Mouse (Mus musculus): ENCODE data around the gene Zmynd19. TPM values are rescaled to one million over a fixed set of nuclear protein-coding genes. Genes with fewer than 3 reads are reported as not detected.
"Not testable (repeated sequence)": the region's sequence is repeated elsewhere in the genome, so short reads cannot be mapped to it uniquely, and the experiment has no call there.

Zmynd19 gene
- polyA plus RNA-seq, 1 experiment: 22.6 TPM

DNA sequence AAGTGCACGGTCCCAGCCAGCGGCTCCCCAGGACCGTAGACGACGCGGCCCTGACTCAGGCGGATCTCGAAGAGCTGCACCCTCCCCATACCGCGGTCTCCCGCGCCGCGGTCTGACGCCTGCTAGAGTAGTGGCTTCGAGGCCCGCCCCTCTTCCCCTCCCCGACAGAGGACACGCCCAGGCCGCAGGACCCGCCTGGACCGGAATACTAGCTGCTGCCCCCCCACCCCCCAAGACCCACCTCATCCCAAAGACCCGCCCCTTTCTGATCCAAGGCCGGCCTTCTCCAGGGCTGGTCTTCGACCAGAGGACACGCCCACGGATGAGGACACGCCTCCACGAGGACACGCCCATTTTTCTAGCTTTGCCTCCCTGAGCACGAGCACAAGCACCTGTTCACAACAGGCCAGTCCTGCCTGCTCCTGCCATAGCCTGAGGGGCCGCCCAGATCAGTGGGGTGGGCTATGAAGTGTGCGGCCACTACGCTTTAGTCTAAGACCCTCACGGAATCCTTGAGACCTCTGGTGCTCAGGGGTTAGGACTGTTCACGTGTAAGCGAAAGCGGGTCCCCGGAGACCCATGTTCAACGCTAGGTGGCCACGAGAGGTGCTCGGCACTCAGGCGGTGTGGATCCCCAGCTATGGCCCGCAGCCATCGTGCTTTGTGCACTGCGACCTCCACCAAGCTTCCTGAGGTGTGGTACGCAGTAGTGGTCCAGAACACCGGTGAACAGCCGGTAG lies 14.4 kb upstream of the Zmynd19 start, which contains the start of gene Arrdc1:
Arrdc1 (minus strand) TSS at position 196 of the 740 bp plus-strand sequence.
- DNase-seq (ENCODE audit: extremely low spot score in 1 of 2, low spot score in 1 of 2): peak; percentile 80 to 85

DNA sequence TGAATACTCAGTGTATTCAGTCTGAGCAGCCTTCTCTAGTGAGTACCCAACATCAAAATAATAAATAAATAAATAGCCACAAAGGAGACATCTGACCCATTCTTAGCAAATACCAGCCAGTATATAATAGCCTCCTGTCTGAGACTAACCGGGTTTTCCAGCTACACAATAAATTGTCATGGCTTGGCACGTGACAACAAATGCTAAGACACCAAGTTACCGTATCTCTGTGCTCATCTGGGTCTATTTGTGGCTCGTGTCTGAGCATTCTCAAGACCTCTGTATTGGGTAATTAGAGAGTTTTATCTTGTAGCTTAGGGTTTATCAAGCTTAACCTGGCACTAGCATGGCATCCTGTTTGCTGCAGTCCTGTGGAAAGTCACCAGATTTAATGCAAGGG lies 7.5 kb upstream of the Zmynd19 start:
- DNase-seq (ENCODE audit: extremely low spot score in 1 of 2, low spot score in 1 of 2): no peak

DNA sequence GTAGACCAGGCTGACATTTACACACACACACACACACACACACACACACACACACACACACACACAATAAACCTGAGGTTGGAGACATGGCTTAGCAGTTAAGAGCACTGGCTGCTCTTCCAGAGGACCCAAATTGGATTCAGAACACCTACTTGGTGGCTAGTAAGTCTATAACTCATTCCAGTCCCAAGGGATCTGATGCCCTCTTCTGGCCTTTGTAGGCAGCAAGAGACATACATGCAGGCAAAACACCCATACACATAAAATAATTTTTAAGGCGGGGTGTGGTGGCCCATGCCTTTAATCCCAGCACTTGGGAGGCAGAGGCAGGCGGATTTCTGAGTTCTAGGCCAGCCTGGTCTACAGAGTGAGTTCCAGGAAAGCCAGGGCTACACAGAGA lies 5.3 kb upstream of the Zmynd19 start:
- not testable (repeated sequence) for DNase-seq (ENCODE audit: extremely low spot score in 1 of 2, low spot score in 1 of 2)

DNA sequence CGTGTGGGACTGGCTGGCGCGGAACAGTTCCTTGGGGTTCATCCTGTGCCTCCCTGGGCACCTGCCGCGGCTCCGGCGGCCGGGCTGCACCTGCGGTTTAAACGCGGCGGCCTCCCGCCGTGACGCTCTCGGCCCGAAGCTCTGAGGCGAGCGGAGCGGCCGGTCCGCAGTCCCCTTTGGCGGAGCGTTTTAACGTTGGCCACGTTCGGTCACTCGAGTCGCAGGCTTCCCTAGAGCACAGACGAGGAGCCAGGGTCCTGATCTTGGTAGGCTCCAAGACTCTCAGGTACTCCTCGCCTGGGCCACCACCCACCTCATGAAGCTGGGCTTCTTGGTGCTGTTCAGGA lies 570 bp downstream of the Zmynd19 start:
- no peak for DNase-seq (ENCODE audit: extremely low spot score in 1 of 2, low spot score in 1 of 2)

DNA sequence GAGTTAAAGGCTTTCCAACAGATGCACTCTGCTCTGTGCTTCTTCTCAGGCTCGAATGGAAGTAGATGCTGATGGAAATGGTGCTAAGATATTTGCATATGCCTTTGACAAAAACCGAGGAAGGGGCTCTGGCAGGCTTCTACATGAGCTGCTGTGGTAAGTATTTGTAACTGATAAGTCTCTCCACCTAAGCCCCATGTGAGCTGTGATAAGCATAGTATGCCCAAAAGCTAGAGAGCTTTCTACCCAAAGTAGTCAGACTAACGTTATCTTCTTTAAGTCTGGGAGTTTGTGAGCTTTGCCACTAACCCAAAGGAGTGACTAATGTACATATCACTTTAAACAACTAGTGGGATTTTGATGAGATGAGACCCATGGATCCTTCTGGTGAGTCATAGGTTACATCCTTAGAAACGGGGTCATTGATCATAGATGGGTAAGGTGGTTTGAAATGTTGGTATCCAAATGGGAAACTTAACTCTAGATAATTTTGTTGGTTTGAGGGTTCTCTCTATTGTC lies 3.0 kb downstream of the Zmynd19 start:
- DNase-seq (ENCODE audit: extremely low spot score in 1 of 2, low spot score in 1 of 2): no peak

DNA sequence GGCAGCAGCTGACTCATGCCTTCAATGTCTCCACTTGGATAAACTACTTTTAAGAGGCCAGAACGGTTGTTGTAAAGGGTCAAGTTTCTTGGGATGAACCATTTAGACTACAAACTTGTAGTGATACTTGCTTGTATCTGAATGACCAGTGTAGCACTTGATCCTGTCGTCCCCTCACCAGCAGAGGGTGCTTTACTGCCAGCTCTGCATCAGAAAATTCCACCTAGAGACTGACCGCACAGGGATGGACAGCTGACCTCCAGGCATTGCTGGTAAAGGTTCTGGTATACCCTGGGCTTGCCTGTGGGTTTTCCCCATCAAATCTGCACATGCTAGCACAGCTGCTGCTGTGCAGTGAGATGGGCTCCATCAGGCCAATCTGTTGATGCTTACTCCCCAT lies 11.3 kb downstream of the Zmynd19 start:
- DNase-seq (ENCODE audit: extremely low spot score in 1 of 2, low spot score in 1 of 2): peak in 1 of 2 experiments; percentile 31

DNA sequence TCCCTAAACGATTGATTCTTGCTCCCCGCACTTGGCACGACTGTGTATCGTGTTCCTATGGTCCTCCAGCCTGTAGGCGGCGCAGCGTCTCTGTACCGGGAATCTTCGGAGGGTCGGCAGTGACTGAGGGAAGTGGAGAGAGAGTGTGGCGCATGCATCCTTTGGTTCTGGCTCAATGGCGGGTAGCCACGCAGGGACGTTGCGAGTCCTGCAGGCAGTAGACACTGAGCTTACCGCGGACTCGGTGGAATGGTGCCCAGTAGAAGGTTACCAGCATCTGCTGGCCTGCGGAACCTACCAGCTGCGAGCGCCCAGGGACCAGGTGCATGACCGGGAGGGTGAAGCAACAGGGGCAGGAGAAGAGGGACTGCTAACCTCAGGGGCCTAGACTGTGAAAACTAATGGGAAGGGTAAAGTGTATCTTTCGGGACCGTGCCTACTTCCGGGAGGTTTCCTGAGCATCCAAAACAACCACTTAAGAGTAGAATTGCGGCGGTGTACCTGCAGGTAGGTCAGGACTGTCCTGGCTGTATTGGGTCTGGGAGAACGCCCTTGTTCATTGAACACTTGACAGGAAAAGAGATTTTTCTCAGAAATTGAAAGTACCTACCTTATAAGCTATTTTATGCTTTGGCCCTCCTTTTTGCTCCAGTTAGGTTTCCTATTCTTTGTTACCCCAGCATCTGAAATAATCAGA lies 12.9 kb downstream of the Zmynd19 start, which contains the start of gene Dph7:
Dph7 (plus strand) TSS at position 97 of the 697 bp plus-strand sequence.
- peak; percentile 70 to 95 for DNase-seq (ENCODE audit: extremely low spot score in 1 of 2, low spot score in 1 of 2)

DNA sequence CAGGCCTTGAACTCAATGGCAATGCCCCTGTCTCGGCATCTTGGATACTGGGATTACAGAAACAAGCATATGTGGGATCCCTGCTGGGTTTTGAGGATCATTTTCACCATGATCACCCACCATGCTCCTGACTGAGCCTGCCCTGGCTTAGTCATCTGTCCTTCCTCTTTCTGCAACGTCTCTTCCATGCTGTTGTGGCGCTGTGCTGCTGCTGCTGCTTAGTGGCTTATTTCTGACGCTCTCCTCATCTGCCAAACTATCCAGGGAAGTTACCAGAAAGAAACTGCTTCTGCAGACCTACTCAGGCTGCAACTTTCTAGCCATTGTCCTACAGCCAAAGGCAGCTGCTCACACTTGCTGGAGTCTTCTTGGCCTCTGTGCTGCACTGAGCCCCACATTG lies 20.8 kb downstream of the Zmynd19 start:
- no peak for DNase-seq (ENCODE audit: extremely low spot score in 1 of 2, low spot score in 1 of 2)

DNA sequence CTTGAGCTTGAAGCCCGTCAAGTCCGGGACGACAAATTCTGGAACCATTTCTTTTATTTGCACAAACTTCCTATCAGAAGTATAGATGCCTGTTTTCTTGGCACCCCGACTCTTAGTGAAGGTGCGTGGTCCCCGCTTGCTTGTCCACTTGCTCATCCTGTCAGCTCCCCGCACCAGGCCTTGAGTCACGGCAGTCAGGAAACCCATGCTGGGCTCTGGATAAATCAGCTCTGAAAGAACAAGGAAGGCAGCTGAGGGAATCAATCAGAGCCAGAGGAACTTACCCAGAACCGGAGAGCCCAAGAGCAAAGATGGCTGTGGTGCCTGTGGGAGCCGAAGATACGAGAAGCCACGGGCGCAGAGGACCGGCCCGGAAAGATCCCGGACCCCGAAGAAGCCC lies 24.9 kb downstream of the Zmynd19 start:
- DNase-seq (ENCODE audit: extremely low spot score in 1 of 2, low spot score in 1 of 2): peak in 1 of 2 experiments; percentile 25

DNA sequence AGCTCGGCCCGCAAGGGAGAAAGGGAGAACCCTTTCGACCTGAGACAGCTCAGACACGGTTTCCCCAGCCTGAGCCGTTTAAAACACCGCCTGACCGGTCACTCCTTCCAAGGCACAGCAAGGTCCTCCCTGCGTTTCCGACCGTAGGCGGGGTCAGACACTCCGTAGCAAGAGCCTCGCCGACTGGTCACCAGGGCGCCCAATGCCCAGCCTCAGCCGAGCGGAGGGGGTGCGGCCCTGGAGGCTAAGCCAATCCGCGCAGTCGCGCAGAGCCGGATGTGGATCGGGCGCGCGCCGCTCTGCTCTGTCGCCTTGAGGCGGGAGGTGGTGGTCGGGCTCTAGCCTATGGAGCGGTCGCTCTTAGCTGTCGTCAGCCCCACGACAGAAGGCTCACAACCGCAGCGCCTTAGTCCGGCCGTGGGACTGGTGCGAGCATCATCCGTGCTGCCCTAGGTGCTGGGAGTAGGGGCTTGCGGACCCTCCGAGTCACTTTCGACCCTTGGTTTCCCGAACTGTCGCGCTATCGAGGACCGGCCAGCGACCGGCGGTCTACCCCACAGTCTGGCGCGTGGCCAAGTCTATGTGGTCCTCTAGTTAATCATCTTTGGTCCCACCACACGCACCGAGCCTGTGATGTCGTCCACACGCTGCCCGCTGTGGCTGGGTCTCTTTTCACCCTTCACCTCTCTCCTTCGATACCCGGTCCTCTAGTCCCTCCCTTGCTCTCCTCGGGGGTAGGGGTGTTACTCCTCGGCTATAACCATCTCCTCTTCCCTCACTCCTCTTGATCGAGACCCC lies 25.5 kb downstream of the Zmynd19 start, which contains the start of gene Mrpl41:
Mrpl41 (minus strand) TSS at position 193 of the 798 bp plus-strand sequence.
- peak; percentile 96 to 97 for DNase-seq (ENCODE audit: extremely low spot score in 1 of 2, low spot score in 1 of 2)

DNA sequence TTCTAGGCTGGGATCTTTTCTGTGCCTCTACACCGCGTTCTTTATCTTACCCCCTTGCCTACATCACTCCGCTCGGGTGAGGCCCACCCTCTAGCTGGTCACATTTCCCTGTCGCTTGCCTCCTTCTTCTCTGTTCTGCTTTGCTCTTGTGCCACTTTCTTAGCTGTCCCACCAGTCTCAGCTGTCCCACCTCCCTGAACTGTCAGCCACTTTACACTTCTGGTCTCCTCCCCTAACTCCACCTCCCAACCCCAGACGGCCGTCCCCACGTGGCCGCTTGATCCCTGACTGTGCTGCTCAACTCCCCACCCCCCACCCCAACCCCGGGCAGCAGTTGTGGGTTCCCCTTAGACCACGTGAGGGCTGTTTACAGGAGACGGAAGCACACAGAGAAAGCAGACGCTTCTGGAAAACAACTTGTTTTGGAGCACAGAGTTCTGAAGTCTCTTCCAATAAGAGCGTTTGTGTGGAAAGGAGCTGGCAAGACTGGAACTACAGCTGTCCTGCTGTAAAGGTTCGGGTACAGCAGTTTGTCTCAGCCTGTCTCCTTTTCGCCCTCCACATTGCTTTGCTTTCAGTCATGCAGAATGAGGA lies 26.2 kb downstream of the Zmynd19 start, which contains the start of gene Pnpla7:
Pnpla7 (plus strand) TSS at position 330 of the 594 bp plus-strand sequence.
- DNase-seq (ENCODE audit: extremely low spot score in 1 of 2, low spot score in 1 of 2): peak; percentile 41 to 63

DNA sequence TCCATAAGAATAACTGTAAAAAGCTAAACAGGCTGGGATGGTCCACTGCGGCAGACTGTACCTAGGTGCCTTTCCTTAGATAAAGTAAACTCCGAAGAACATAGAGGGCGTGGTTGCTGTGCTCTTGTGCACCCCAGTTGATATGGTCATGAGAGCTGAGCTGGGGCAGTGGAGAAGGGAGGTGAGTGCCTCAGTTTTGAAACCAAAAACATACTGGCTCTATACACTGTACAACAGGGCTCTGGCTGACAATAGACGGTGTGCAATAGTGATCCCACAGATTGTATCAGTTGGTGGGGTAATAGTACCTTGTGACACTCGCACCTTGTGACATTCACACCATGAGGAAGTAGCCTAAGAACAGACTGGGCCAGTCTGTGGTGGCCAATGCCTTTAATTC lies 27.4 kb downstream of the Zmynd19 start:
- no peak for DNase-seq (ENCODE audit: extremely low spot score in 1 of 2, low spot score in 1 of 2)

DNA sequence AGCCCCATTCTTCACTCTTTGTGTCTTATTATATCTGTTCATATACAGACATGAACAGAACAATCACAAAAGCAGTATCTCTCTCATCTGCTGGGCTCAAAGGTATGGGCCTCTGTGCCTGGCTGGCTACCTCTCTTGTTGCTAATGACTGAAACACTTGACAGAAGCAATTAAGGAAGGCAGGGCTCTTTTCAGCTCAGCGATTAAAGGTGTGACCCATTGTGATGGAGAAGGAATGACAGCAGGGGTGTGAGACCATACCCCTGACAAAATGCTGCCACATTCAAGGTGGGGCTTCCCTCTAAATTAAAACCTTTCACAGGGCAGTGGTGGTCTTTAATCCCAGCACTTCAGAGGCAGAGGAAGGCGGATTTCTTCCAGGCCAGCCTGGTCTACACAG lies 38.2 kb downstream of the Zmynd19 start:
- no peak for DNase-seq (ENCODE audit: extremely low spot score in 1 of 2, low spot score in 1 of 2)

DNA sequence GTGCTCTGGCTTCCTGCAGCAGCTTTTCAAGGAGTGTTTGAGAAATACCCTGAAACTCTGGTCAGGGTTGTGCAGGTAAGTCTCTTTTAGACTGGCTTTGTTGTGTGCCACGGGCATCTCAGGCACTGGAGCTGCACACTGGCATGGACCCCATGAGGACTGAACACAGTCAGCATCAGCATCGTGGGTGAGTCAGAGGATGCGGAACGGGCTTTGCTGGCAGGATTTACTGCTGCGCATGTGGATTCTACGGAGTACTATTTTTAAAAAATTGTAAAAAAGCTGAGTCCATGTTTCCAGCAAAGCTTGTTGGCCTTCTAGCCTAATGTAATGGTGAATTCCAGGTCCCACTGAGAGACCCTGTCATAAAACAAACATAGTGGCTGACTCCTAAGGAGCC lies 45.7 kb downstream of the Zmynd19 start:
- peak in 1 of 2 experiments; percentile 52 for DNase-seq (ENCODE audit: extremely low spot score in 1 of 2, low spot score in 1 of 2)

DNA sequence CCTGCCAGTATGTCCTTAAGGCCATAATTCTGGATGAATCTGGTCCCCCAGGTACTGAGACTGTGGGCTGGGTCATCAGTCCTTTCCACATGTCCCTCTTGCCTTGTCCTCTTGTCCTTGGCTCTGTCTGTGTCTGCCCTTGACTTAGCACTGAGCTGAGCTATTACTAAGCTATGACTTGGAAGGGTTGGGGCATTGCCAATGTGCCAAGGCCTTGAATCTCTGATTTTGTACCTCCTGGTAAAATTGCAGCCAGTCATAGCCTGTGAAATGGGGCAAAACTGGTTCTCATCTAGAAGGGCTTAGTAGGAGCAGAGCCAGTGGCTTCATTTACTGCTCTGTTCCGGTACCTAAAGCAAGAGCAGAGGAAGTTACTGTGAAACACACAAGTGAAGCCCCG lies 46.9 kb downstream of the Zmynd19 start:
- DNase-seq (ENCODE audit: extremely low spot score in 1 of 2, low spot score in 1 of 2): no peak

DNA sequence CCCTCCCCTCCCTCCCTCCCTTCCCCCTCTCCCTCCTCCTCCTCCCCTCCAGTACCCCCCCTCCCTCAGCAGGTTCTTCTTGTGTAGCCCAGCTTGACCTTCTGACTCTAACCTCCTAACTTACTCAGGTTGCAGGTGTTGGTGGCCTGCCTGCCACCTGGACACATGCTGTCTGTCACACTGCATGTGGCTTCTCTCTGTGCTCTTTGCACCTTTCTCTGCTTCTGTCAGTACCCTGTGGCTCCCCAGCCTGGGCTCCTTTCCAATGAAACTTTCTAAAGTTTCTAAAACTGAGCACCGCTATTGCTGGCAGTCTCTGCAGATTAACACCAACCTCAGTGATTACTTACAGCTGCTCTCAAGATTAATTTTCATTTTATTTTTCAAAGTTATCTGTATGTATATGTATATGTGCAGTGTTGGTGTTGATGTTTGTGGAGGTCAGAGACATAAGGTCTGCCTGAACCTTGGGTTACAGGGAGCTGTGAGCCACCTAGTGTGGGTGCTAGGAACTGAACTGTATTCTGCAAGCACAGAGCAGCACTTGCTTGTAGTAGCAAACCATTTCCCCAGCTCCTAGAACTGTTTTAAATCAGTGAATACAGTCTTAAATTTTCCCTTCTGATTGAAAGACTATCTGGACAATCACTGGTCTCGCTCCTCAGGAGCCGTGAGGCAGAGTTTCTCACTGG lies 51.1 kb downstream of the Zmynd19 start:
- DNase-seq (ENCODE audit: extremely low spot score in 1 of 2, low spot score in 1 of 2): peak in 1 of 2 experiments; percentile 37

DNA sequence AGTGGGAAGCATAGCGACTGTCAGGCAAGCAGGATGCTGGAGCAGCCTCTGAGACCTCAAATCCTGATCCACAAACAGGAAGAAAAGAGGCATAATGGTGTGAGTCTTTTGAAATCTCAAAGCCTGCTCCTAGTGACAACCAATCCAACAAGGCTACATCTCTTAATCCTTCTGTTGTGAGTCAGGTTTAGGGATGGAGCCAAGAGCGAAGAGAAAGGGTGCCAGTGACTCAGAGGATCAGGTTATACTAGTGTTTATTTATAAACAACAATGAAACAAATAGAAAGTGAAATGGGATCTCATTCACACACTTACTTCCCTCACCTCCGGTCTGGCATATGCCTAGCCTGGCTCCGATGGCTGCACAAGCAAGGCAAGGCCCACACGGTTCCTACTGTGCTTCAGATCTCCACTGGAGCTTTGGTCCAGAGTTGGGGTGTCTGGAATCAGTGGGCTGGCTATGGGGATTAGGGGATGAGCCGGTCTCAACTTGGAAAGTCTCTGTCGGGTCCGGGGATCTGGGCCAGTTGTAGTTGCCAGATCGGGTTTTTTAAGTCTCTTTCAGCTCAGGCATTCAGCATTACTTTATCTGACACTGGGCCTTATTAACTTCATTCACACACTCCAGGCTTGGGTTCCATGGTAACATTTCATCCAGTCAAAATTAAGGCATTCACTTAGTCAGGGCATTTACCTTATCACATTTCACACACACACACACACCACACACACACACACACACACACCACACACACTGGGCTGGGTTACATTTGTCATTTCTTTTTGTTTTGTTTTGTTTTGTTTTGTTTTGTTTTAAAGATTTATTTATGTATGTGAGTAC lies 54.6 kb downstream of the Zmynd19 start:
- DNase-seq (ENCODE audit: extremely low spot score in 1 of 2, low spot score in 1 of 2): no peak

DNA sequence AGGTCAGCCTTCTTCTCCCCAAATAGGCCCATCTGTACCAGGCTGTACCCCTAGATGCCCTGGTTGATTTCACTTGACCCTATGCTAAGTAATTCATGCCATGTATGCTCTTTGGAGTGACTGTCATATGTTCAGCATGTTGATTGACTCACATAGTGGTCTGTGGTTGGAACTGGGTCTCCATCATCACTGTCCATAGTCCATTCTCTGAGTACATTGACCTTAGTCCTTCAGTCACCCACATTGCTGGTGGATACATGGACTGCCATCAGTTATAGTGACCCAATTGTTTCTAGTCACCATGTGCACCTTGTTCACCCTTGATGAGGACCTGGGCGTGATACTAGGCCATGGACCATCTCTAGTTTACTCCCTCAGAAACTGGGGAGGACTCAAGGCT lies 57.2 kb downstream of the Zmynd19 start:
- no peak for DNase-seq (ENCODE audit: extremely low spot score in 1 of 2, low spot score in 1 of 2)

DNA sequence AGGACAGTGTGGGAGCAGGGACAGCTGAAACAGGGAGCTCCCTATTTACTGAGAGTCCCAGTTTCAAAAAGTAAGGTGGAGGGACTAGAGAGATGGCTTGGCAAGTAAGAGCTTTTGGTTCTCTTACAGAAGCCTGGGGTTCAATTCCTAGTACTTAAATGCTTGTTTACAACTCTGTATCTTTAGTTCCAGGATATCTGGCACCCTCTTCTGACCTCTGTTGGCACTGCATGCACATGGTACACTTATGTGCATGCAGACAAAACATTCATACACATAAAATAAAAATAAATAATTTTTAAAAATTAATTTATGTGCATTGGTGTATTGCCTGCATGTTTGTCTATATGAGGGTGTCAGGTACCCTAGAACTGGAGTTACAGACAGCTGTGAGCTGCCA lies 58.7 kb downstream of the Zmynd19 start:
- DNase-seq (ENCODE audit: extremely low spot score in 1 of 2, low spot score in 1 of 2): no peak
